Mouse (Mus musculus) lung, postnatal 10 days (tissue): ENCODE results near the gene Myrip.
"Not testable (repeated sequence)": the region's sequence is repeated elsewhere in the genome, so short reads cannot be mapped to it uniquely, and the experiment has no call there.

Experiments used
- DNase-seq: peaks from one replicate; pipeline ENCODE4 v3.0.0; 2021

Gene Myrip

DNA sequence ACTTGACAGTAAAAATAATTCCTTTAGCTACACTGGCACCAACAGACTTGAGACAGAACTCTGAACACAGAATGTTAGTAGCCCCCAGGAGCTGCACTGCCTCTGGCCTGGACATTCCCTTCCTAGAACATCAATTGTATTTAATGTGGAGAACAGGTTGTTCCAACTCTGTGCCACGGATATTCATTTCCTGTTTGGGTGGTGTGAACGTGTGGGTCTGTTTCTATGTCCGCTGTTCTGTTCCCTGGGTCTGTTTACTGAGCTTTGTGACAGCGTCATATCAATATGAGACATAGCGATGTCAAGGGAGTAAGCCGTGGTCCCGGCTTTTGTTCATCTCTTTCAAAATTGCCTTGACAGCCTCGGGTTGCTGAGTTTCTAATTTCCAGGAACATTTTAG, 97.0 kb downstream of the Myrip start:
- DNase-seq, result no peak

DNA sequence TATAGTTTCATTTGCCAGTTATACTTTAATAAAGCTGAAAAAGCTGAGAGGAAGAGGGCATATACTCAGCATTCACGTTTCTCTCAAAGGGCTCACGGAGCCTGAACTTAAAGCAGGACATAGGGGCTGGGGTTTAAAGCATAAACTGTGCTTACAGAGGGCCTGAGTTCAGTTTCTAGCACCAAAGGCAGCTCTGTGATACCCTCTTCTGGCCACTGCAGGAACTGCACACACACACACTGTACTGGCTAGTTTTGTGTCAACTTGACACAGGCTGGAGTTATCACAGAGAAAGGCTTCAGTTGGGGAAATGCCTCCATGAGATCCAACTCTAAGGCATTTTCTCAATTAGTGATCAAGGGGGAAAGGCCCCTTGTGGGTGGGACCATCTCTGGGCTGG, 98.2 kb downstream of the Myrip start:
- not testable (repeated sequence) for DNase-seq

DNA sequence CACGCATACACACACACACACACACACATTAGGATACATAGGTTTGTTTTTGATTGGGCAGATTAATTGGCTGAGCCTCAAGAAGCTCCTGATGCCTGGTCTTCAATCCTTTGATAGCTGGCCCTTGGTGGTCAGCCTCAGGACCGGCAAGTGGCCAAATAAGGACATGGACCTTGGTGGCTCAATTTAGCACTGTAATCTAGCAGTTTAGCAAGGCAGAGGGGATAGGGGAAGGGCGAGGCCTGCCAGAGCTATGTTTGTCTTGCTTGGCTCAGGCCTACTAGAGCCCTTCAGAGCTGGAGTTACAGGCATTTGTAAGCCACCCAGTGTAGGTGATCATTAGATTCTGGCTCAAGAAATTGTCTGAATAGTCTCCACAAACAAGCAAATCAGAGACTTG, 101.1 kb downstream of the Myrip start:
- DNase-seq, result no peak

DNA sequence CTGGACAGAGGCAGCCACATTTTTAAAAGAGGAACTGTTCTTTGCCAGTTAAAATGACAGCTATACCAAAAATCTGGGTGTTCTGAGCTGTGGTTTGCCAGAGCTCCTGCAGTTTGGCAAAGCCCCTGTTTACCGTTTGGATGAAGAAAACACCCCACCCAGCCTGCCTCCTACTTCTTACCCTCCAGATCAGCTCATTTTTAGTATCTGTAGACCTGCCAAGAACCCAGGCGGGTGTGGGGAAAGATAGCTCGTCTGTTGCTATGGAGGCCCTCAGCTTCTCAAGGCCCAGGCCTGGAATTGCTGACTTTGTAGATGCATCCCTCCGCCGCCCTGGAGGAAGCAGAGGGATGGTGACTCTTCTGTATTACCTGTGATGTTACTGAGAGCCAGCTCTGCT, 102.3 kb downstream of the Myrip start:
- no peak for DNase-seq

DNA sequence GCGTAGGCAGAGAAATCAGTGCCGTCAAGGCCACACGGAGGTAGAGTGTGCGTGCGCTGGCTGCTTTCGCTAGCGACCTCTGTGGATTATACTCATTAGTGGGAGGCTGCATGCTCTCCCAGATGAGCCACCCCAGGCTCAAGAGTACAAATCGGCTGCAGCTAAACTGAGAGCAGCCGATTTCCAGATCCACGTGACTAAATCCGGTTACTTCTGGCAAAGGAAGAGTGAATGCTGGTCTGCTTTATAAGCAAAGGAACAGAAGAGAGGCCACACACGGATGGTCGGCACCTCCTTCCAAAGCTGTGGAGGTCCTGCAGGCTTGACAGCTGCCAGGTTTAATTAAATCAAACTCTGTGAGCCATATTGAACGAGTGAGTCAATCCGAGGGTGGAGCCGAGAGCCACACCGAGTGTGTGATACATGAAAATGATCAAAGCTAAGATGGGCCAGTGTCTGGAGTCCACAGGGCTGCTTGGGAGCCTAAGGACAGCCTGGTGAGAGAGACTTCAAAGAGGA, 108.4 kb downstream of the Myrip start:
- no peak for DNase-seq

DNA sequence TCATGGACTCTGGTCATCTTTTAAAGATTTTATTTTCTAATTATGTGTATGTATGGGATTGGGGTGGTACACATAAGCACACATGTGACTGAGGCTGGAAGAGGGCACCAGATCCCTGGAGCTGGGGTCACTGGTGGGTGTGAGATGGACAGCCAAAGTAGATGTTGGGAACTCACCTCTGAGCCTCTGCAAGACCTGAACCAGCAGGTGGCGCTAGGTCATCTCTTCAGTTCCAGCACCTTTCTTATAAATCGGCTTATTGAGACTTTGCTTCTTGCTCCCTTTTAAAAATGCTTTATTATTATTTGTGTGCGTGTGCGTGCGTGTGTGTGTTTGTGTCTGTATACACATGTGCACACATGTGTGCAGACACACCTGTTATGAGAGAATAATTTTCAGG, 109.1 kb downstream of the Myrip start:
- DNase-seq, result peak; percentile 45

DNA sequence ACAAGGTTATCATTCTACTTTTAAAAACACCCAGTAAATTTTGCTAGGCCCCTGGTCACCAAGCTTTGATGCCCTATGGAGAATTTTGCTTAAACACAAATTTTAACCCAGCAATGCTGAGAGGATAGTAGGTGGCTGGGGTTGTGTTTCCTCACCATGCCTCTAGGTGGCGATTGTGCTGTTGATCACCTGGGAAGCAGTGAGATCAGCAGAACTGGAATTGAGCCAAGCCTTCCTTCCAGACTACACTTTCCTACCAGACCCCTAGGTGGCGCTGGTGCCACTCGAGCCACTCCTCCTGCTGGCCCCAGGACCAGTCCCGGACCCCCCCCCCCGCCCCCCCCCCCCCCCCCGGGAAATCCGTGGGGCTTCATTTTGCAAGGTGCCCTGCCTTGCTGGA, 114.2 kb downstream of the Myrip start:
- DNase-seq, result peak; percentile 88

DNA sequence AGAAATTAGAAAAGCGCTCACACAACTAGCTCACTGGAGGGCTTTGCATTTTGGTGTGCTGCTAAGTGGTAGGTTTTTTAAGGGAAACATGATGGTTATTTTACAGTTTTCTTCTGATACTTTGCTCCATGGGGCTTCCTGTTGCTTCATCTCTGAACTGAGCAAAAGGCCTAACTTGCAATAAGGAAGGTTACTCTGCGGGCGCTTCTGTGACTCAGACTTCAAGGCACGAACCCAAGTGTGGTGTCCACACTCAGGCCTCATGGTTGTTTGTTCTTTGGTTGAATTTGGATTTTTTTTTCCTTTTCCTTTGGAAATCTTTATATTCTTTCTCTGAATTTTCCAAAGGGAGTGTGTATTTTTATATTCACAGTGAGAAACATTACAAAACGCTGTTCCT, 114.8 kb downstream of the Myrip start:
- no peak for DNase-seq

DNA sequence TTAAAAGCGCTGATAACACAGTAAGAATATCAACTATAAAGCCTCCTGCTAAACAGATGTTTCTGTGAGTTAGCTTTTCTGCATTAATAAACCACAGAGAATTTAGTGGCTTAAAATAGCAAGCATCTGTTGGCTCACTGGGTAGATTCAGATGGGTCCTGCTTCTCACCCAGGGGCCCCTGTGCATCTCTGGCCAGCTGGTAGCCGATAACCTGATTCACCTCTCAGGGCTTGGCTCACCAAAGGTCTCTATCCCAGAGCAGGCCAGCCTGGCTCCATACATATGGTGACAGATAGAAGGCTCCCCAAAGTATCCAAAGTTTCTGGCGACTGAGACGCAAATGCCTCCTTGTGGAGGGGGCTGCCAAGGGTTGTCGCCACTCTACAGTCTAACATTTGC, 115.4 kb downstream of the Myrip start:
- no peak for DNase-seq

DNA sequence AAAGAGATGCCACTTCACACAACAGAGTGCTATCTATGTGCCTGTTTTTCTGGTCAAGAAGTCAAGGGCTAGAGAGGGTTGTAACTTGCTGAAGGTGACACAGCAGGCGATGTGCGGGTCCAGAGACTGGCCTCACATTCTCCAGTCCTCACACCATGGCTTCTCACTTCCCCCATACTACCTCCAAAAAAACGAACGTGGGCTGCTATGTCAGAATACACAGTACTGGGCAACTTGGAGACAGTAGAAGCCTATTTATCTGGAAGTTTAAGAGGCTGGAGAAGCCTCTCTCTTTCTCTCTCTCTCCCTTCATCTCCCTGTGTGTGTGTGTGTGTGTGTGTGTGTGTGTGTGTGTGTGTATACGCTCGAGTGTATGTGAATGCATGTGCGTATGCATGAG, 117.3 kb downstream of the Myrip start:
- no peak for DNase-seq

DNA sequence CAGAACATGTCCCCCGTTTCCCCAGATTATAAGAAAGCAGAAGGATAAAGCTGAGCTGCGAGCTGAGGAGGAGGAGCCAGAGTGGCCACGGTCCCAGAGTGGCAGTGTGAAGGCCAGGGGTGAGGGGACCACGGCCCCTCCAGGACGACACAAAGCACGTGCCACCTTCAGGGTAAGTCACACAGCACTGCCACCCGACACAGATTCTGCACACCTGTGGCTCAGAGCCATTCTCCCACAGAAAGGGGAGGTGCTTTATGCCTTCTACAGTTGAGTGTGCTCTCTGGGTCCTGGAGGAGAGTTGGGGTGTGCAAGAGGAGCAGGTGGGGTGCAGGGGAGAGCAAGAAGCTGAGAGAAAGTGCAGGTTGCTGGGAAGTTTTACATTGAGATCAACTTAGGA, 123.3 kb downstream of the Myrip start:
- DNase-seq, result no peak

DNA sequence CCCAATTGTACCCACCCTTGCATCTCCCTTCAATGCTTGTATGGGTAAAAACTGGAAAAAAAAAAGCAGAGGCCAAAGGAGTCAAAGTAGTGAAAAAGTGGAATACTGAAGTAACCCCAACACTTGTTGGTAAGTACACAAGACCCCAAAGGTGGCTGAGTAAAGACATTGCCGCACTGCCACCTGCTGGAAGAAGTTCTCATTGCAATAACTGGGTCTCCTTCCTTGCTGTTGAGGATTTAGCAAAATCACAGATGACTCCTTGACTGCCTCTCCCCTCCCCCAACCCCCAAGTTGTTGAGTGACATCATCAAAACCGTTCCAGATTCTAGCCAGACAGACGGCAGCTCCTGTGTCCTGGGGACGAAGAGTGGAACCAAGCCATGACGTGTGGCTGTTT, 124.5 kb downstream of the Myrip start:
- DNase-seq, result peak; percentile 66

DNA sequence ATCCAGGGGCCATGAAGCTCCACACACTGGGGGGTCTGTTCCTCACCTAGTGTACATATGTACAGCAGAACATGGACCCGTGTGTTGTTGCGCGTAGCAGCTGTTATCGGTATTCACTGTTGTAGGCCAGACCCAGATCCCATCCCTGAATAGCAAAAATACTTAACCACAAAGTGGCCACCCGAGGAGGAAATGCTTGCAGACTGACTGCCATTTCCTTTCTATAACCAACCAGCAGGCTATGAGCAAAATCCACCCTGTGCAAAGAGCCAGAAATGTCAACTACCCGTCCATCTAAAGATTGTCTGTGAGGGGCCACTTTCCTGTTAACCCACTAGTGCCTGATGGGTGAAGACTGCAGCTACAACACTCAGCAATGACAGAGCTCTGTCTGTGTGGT, 126.9 kb downstream of the Myrip start:
- no peak for DNase-seq

DNA sequence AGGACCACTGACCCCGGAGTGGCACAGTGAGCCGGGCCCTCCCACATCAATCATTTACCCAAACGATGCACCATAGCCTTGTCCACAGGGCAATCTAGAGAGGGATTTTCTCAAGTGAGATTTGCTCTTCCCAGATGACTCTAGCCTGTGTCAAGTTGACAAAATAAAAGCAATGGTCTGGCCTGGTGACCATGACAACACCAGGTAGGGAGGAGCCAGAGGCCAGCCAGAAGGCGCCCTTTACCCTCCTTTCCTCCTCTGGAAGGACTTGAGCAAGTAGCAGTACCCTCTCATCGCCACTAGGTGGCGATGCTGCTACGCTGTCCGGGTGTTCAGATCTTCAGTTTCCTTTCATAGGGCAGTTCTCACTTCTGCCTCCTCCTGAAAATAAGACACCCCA, 132.4 kb downstream of the Myrip start:
- peak; percentile 67 for DNase-seq

DNA sequence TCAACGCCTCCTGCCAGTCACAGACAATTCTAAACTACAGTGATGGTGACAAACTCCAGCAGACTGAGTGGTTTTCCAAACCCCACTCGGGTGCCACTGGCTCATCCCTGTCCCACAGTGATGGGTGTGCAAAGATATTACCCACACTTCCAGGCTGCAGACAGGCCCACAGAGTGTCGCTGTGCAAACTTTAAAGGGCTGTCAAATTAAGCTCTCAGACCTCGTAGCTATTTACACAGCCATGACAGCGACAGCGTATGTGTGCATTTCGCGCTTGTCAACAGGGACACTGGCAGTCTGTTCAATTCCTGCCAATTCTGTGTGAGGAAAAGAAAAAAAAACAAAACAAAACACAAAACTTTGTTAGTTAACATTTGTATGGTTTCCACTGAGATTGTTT, 134.5 kb downstream of the Myrip start:
- no peak for DNase-seq

DNA sequence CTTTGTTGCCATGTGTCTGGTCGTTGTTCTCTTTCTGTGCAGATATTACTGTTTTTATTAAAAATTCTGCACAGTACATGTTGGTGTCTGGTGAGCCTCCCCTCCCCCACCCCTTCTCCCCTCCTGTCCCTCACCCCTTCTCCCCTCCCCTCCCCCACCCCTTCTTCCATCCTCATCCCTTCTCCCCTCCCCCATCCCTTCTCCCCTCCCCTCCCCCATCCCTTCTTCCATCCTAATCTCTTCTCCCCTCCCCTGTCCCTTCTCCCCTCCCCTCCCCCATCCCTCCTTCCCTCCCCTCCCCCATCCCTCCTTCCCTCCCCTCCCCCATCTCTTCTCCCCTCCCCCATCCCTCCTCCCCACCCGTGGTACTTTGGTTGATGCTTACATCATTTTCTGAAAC, 135.5 kb downstream of the Myrip start:
- no peak for DNase-seq

DNA sequence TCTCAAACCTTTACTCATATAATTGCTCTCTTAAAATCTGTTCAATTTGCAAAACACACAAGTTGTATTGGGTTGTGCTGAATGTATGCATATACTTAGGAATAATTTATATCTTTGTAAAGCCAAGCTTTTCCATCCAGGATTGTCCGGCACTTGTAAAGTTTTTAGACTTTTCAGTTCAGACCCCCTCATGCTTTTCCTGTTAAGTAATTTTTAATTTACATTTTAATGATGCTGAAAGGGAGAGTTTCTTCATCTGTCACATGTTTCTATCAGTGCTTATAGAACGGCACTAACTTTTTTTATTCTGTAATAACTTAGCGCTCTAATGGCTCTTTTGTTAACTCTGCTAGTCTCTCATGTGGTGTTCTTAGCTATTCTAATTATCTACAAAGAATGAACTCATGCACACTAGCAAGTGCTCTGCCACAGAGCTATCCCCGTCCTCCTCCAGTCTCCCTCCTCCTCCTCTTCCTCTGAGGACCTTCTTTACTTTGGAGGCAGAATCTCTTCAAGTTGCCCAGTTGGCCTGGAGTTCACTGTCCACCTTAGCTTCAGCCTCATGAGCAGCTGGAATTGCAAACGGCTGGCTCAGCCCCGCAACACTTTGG, 136.1 kb downstream of the Myrip start:
- DNase-seq, result no peak

DNA sequence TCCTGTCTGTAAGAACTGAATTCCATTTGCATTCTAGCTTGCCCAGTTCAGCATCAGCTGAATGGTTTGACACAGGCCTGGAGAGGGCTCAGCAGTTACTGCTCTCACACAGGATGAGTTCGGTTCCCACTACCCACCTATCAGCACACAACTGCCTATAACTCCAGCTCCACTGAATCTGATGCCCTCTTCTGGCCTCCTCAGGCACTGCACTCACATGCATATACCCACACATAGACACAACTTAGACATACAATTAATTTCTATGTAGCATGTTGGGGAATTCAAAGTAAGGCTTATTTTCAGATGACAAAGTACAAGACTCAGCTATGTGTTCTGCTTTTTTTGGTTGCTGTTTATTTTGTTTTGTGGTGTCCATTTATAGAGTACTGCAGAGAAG, 137.0 kb downstream of the Myrip start:
- no peak for DNase-seq

DNA sequence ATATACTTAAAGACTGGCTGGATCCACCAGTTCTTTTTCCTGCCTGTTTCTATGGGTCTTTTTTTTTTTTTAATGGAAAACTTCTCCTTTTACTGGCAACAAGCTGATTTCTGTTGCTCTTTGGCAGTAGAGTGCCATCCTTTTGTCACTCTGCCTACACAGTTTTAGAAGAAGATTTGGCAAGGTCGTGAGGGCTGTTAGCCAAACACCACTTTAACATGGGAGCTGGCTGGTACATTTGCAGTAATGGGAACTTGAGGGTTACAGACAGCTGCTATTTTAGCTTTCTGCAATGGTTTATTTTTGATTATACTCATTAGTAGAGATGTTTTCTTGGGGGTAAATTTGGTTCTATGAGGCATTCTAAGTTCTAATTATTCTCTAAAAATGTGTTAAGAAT, 137.5 kb downstream of the Myrip start:
- no peak for DNase-seq

DNA sequence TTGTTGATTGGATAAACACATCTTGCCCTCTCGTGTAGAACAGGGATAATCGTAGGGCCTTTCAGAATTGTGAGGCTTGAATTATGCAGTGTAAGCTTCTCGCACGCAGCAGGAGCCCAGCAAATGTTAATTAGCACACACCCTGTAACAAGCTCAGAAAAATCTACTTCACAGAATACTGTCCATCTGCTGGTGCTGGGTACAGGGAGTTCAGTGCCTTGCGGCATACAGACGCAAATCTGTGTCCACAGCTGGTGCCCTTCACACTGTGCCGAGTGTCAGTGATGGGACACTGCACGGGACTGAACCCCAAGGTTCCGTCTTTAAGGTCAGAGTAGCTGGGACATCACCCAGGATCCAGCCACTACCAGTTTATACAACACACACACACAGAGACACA, 143.3 kb downstream of the Myrip start:
- DNase-seq, result no peak

DNA sequence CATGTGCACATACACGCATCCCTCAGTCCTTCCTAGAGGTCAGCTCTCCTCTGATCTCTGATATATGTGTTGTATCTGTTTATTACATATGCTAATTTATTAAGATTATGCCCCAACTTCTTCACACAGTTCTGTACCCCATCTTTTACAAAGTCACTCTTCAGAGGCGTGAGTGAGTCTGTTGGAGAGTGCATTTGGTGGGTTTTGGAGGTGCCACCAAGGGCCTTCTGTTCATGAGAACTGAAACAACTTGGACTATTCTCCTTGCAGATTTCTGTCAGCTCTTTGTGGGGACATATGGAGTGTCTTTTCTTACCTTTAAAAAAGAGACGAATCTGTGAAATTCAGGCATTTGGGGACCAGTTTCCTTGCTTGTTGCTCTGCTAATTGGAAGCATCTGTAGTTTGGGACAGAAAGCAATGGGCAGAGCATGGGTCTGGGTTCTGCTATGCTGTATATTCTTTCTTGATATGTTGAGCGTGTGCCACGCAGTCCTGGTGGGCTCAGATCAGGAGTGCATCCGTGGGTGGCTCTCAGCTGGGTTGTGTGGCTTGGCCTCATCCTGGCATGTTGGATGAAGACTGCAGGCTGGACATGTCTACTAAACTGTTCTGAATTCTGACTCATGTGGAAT, 148.5 kb downstream of the Myrip start:
- no peak for DNase-seq

DNA sequence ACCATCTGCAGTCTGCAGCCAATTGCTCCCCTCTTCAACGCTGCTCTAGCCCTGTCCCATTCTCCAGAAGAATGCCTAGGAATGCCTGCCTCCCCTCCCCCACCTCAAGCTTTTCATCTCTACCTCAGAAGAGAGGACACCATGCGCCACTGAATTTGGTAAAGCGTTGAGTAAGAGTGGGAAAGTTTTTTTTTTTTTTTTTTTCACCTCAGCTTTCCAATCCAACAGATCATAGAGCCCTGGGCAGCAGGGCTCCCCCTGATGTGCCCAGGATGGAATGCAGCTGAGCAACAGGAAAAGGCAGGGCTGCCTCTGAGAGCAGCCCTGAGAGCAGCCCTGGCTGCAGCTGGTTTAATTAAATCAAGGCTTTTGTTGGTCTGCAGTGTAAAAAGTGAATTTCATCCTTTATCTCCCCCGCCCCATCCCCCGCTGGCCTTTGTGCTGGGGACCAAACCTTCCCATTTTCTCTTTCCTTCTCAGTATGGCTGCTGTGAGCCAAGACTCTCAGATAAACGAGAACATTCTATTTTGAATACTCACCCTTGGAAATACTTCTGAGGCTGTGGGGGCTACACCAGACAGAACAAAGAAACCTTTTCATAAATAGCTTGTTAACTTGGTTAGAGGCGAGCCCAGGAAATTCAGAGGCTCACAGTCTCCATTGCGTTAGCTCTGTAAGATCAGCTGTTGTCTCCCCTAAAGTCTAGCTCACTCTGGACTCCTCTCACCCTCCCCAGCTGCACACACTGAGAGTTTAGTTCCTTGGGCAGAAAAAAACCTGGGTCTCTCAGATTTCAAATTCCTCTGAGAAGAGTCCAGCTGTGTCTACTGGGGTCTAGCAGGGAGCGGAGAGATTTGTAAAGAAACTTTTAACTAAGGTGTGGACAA, 154.7 kb downstream of the Myrip start:
- no peak for DNase-seq

DNA sequence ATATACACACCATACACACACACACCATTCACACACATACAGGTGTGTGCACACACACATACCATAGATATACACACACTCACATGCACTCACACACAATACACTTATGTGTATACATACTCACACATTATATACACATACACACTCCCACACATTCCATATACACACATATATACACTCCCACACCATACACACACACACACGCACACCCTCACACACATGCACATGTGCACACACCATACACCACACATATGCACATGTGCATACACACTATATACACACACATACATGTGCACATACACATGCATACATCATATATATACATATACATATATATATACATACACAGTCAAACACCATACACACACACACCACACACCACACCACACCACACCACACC, 169.1 kb downstream of the Myrip start:
- DNase-seq, result no peak

DNA sequence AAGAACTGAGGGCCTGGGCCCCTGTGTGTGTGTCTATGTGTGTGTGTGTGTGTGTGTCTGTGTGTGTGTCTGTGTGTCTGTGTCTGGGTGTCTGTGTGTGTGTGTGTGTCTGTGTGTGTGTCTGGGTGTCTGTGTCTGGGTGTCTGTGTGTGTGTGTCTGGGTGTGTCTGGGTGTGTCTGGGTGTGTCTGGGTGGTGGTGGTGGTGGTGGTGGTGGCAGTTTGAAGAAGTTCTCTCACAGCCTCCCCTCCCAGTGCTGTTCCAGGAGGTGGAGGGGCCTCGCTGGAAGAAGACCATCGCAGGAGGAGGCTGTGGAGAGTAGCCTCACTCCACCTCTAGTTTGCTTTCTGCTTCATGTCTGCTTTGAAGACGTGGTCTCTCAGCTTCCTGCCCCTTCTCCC, 180.3 kb downstream of the Myrip start:
- DNase-seq, result no peak
